Mouse (Mus musculus): ENCODE measurements around the gene Fkbpl. TPM values are rescaled to one million over a fixed set of nuclear protein-coding genes. Genes with fewer than 3 reads are reported as not detected.

Fkbpl gene
- total and polyA plus RNA-seq, 3 experiments, result 5.5 to 8.2 (median 6.2) TPM

DNA sequence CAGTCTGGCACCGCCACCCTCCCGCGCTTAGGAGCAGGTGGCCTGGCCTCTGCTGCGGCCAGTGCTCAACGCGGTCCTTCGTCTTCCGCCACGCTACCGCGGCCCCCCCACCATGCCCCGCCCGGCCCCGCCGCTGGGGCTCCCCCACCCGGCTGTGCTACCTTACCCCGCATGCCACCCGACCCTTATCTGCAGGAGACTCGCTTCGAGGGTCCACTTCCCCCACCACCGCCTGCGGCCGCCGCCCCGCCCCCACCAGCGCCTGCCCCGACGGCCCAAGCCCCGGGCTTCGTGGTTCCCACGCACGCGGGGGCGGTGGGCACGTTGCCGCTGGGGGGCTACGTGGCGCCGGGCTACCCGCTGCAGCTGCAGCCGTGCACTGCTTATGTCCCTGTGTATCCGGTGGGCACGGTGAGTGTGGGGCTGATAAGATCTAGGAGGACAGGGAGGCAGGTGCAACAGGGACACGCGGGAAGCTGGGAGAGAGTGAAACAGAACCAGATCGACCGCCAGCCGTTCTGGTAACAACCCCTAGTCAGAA is 13.7 kb upstream of the Fkbpl start:
- peaks cover 72% of the 10 kb centered on the region for H3K27me3 ChIP-seq (replicated peaks)
- H3K36me3 ChIP-seq (replicated peaks in 1 of 2; ENCODE audit: control insufficient read depth in 1 of 2, insufficient read depth in 1 of 2, low read length in 1 of 2), result no peaks in the 10 kb centered on the region
- H3K4me2 ChIP-seq (ENCODE audit: insufficient read depth, low read depth, poor library complexity, severe bottlenecking), result no peak overlapping the region
- H3K9ac ChIP-seq (ENCODE audit: insufficient read depth, low read depth), result no peak overlapping the region
- dilution Hi-C loops (cut with MboI; ENCODE audit: extremely low pct_ligation_motif_present, extremely low pct_unique_long_range_greater_than_20kb, low sequenced_read_pairs), result no loop called here
- peaks cover 2% of the 10 kb centered on the region for H3K9me3 ChIP-seq (replicated peaks; ENCODE audit: low read length)
- no peaks in the 10 kb centered on the region for H3K79me2 ChIP-seq (replicated peaks; ENCODE audit: control insufficient read depth, extremely low read depth, insufficient read depth, poor library complexity, severe bottlenecking)
- H3K4me1 ChIP-seq (ENCODE audit: control insufficient read depth in 1 of 2, insufficient read depth in 2 of 2), result peaks cover 2 to 3% of the 10 kb centered on the region in 2 experiments; a peak in 2 of 4 replicates
- H3K4me3 ChIP-seq (replicated peaks in 1 of 3; ENCODE audit: low read depth in 2 of 3, low read length in 2 of 3, poor library complexity in 1 of 3), result no peak overlapping the region
- TF ChIP-seq MYC (IDR thresholded peaks at IDR 0.05; ENCODE audit: low read depth, low read length) (no peak), ZC3H11A (IDR thresholded peaks at IDR 0.05; ENCODE audit: low read depth, low read length) (no peak), EP300 (IDR thresholded peaks at IDR 0.05; ENCODE audit: low read length) (no peak), NRF1 (IDR thresholded peaks at IDR 0.05; ENCODE audit: low read depth, low read length) (no peak), HCFC1 (IDR thresholded peaks at IDR 0.05; ENCODE audit: low read depth, low read length) (no peak), IRF4 (IDR thresholded peaks at IDR 0.05; ENCODE audit: low read depth, low read length) (no peak), POLR2AphosphoS2 (IDR thresholded peaks at IDR 0.05; ENCODE audit: low read depth, low read length) (no peak), RAD21 (IDR thresholded peaks at IDR 0.05; ENCODE audit: low read depth, low read length) (no peak), CHD2 (IDR thresholded peaks at IDR 0.05; ENCODE audit: low read length) (no peak)
- no peak overlapping the region for H3K27ac ChIP-seq (ENCODE audit: insufficient read depth, low read depth)
- in situ Hi-C loops (cut with MboI; ENCODE audit: low pct_ligation_motif_present, low pct_unique_long_range_greater_than_20kb, low sequenced_read_pairs), result no loop called here
- no peak for DNase-seq (ENCODE audit: extremely low read depth)

DNA sequence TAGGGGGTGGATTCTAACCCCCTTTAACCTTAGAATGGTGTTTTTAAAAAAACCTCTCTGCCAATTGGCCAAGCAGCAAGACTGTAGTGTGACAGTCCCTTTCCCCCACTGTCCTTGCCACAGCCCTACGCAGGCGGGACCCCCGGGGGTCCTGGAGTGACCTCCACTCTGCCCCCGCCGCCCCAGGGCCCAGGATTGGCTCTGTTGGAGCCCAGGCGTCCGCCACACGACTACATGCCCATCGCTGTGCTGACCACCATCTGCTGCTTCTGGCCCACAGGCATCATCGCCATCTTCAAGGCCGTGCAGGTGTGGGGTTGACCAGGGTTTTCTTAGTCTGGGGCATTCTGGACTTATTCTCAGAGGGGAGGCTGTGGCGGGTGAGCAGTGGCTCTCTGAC is 12.9 kb upstream of the Fkbpl start:
- H3K9ac ChIP-seq (ENCODE audit: insufficient read depth, low read depth), result no peak overlapping the region

DNA sequence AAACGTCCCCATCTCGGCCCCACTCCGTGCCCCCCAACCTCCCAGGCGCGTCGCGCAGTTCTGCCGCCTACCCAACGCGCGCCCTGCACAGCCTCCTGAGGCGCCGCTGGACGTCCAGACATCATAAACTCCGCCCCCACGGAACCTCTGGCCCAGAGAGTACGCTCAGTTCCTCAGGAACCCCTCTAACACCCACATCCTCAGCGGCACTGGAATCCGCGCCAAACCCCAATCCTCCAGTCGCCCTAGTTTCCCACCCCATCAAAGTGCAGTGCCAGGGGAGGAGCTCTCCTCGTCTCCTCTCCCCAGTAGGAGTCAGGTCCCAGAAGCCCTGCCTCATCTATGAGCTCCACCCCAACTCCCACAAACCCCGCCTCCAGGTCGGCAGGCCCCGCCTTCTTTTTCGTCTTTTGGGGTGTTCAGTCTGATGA is 12.3 kb upstream of the Fkbpl start:
- peaks cover 0 to 2% of the 10 kb centered on the region in 2 experiments; a peak in 1 of 4 replicates for H3K4me1 ChIP-seq (ENCODE audit: control insufficient read depth in 1 of 2, insufficient read depth in 2 of 2)
- no peak overlapping the region for H3K9ac ChIP-seq (ENCODE audit: insufficient read depth, low read depth)
- no peaks in the 10 kb centered on the region for H3K9me3 ChIP-seq (replicated peaks; ENCODE audit: low read length)
- H3K79me2 ChIP-seq (replicated peaks; ENCODE audit: control insufficient read depth, extremely low read depth, insufficient read depth, poor library complexity, severe bottlenecking), result no peaks in the 10 kb centered on the region
- H3K4me3 ChIP-seq (replicated peaks in 1 of 3; ENCODE audit: low read depth in 2 of 3, low read length in 2 of 3, poor library complexity in 1 of 3), result no peak overlapping the region
- in situ Hi-C loops (cut with MboI; ENCODE audit: low pct_ligation_motif_present, low pct_unique_long_range_greater_than_20kb, low sequenced_read_pairs) (no loop called here), dilution Hi-C loops (cut with MboI; ENCODE audit: extremely low pct_ligation_motif_present, extremely low pct_unique_long_range_greater_than_20kb, low sequenced_read_pairs) (no loop called here)
- no peak overlapping the region for H3K4me2 ChIP-seq (ENCODE audit: insufficient read depth, low read depth, poor library complexity, severe bottlenecking)
- no peak for DNase-seq (ENCODE audit: extremely low read depth)
- no peak overlapping the region for H3K27ac ChIP-seq (ENCODE audit: insufficient read depth, low read depth)
- no peaks in the 10 kb centered on the region for H3K36me3 ChIP-seq (replicated peaks in 1 of 2; ENCODE audit: control insufficient read depth in 1 of 2, insufficient read depth in 1 of 2, low read length in 1 of 2)
- TF ChIP-seq KAT2A (IDR thresholded peaks at IDR 0.05; ENCODE audit: insufficient replicate concordance, low read length), result no peak
- TF ChIP-seq SIN3A (IDR thresholded peaks at IDR 0.05; ENCODE audit: low read length), result no peak
- no peak for TF ChIP-seq E2F4 (IDR thresholded peaks at IDR 0.05; ENCODE audit: insufficient replicate concordance, low read depth, low read length)
- no peak for TF ChIP-seq JUND (conservative IDR thresholded peaks at IDR 0.05; ENCODE audit: low read depth, low read length)
- no peak for TF ChIP-seq CTCF (conservative IDR thresholded peaks at IDR 0.05 in 1 of 2, IDR thresholded peaks at IDR 0.05 in 1 of 2; ENCODE audit: low read depth in 2 of 2, low read length in 2 of 2)
- TF ChIP-seq BHLHE40 (IDR thresholded peaks at IDR 0.05; ENCODE audit: low read depth, low read length), result no peak
- no peak for TF ChIP-seq TCF12 (IDR thresholded peaks at IDR 0.05; ENCODE audit: low read depth, low read length)
- no peak for TF ChIP-seq EP300 (IDR thresholded peaks at IDR 0.05; ENCODE audit: low read length)
- no peak for TF ChIP-seq SMC3 (IDR thresholded peaks at IDR 0.05; ENCODE audit: low read depth, low read length)
- no peak for TF ChIP-seq USF2 (conservative IDR thresholded peaks at IDR 0.05; ENCODE audit: low read depth, low read length)
- no peak for TF ChIP-seq ZMIZ1 (IDR thresholded peaks at IDR 0.05; ENCODE audit: low read depth, low read length)
- no peak for TF ChIP-seq CHD1 (IDR thresholded peaks at IDR 0.05; ENCODE audit: low read depth, low read length)
- no peak for TF ChIP-seq MYC (IDR thresholded peaks at IDR 0.05; ENCODE audit: low read depth, low read length)
- no peak for TF ChIP-seq GABPA (IDR thresholded peaks at IDR 0.05; ENCODE audit: insufficient replicate concordance, low read depth, low read length)
- TF ChIP-seq UBTF (IDR thresholded peaks at IDR 0.05; ENCODE audit: low read depth, low read length), result no peak
- TF ChIP-seq CHD2 (IDR thresholded peaks at IDR 0.05; ENCODE audit: low read length), result no peak
- TF ChIP-seq ZNF384 (IDR thresholded peaks at IDR 0.05; ENCODE audit: low read depth, low read length), result no peak
- peaks cover 75% of the 10 kb centered on the region for H3K27me3 ChIP-seq (replicated peaks)

More for the DNA sequence above, 12.9 kb upstream of the Fkbpl start:
- dilution Hi-C loops (cut with MboI; ENCODE audit: extremely low pct_ligation_motif_present, extremely low pct_unique_long_range_greater_than_20kb, low sequenced_read_pairs), result no loop called here
- H3K79me2 ChIP-seq (replicated peaks; ENCODE audit: control insufficient read depth, extremely low read depth, insufficient read depth, poor library complexity, severe bottlenecking), result no peaks in the 10 kb centered on the region
- in situ Hi-C loops (cut with MboI; ENCODE audit: low pct_ligation_motif_present, low pct_unique_long_range_greater_than_20kb, low sequenced_read_pairs), result no loop called here
- H3K27me3 ChIP-seq (replicated peaks), result peaks cover 74% of the 10 kb centered on the region
- H3K9me3 ChIP-seq (replicated peaks; ENCODE audit: low read length), result no peaks in the 10 kb centered on the region
- no peak overlapping the region for H3K4me3 ChIP-seq (replicated peaks in 1 of 3; ENCODE audit: low read depth in 2 of 3, low read length in 2 of 3, poor library complexity in 1 of 3)
- no peaks in the 10 kb centered on the region for H3K36me3 ChIP-seq (replicated peaks in 1 of 2; ENCODE audit: control insufficient read depth in 1 of 2, insufficient read depth in 1 of 2, low read length in 1 of 2)
- TF ChIP-seq UBTF (IDR thresholded peaks at IDR 0.05; ENCODE audit: low read depth, low read length) (no peak), SMC3 (IDR thresholded peaks at IDR 0.05; ENCODE audit: low read depth, low read length) (no peak), JUN (IDR thresholded peaks at IDR 0.05; ENCODE audit: insufficient read depth, low read depth, low read length) (no peak), HCFC1 (IDR thresholded peaks at IDR 0.05; ENCODE audit: low read depth, low read length) (no peak), ZMIZ1 (IDR thresholded peaks at IDR 0.05; ENCODE audit: low read depth, low read length) (no peak)
- no peak overlapping the region for H3K4me2 ChIP-seq (ENCODE audit: insufficient read depth, low read depth, poor library complexity, severe bottlenecking)
- H3K4me1 ChIP-seq (ENCODE audit: control insufficient read depth in 1 of 2, insufficient read depth in 2 of 2), result peaks cover 2 to 3% of the 10 kb centered on the region in 2 experiments; a peak in 2 of 4 replicates
- DNase-seq (ENCODE audit: extremely low read depth), result no peak
- H3K27ac ChIP-seq (ENCODE audit: insufficient read depth, low read depth), result no peak overlapping the region

Data from CH12.LX (cell line).